Mouse (Mus musculus) liver, embryonic 15.5 days (tissue): ENCODE measurements around the gene Duxf3. TPM values are rescaled to one million over a fixed set of nuclear protein-coding genes. Genes with fewer than 3 reads are reported as not detected.

Experiments
- polyA plus RNA-seq: library from polyadenylated mRNA; unstranded; fragments of >200 nt; fragmentation: Nextera tagmentation; extraction: Ambion mirVana; gene quantifications from 2 replicates; pipeline ENCODE4 v1.2.1, GENCODE M21; 2015

Gene Duxf3
- polyA plus RNA-seq, 1 experiment from 2014 or later, result not detected

Other genes with a start within 250 kb of the Duxf3 start
- not detected in 2 replicates for gene AW822073, start 7.7 kb downstream of the Duxf3 start, polyA plus RNA-seq
- gene Gm4981, start 4.0 kb upstream of the Duxf3 start, polyA plus RNA-seq, result not detected in 2 replicates
- gene Gcc2, start 22.8 kb upstream of the Duxf3 start, polyA plus RNA-seq, result 15.3 and 18.8 TPM in 2 replicates
- 83.1 and 85.4 TPM in 2 replicates for gene Lims1, start 90.8 kb upstream of the Duxf3 start, polyA plus RNA-seq
- gene Ranbp2, start 214.2 kb upstream of the Duxf3 start, polyA plus RNA-seq, result 18.9 and 19.2 TPM in 2 replicates